Mouse (Mus musculus) stomach, embryonic 14.5 days (tissue): ENCODE data around the gene Rbfox2. TPM values are rescaled to one million over a fixed set of nuclear protein-coding genes. Genes with fewer than 3 reads are reported as not detected.

ENCODE experiments used
- ATAC-seq: fragments of 200-750 bp; cut with Nextera tagmentation; 2 replicates; pipeline ENCODE4 v1.8.0; 2017; ENCODE audit warnings: low read depth, moderate TSS enrichment; ENCODE audit not compliant: insufficient number of reproducible peaks, insufficient read depth, low FRiP score
- H3K27ac ChIP-seq: fragments of 300-500 bp; sonication (generic); 2 replicates; pipeline ENCODE4 v1.5.1; 2014; ENCODE audit warnings: mild to moderate bottlenecking, low read length, moderate library complexity, mixed read lengths
- H3K27me3 ChIP-seq: fragments of 300-500 bp; sonication (generic); 2 replicates; pipeline ENCODE4 v1.6.1; 2014; ENCODE audit warnings: low read length, control low read depth, mixed read lengths; ENCODE audit not compliant: control insufficient read depth, insufficient read depth
- H3K36me3 ChIP-seq: fragments of 300-500 bp; sonication (generic); 2 replicates; pipeline ENCODE4 v1.6.1; 2014; ENCODE audit warnings: mild to moderate bottlenecking, control low read depth, low read length, moderate library complexity, mixed read lengths; ENCODE audit not compliant: control insufficient read depth, insufficient read depth
- H3K4me1 ChIP-seq: fragments of 300-500 bp; sonication (generic); 2 replicates; pipeline ENCODE4 v1.6.1; 2014; ENCODE audit warnings: low read length, control low read depth, mixed read lengths; ENCODE audit not compliant: control insufficient read depth, insufficient read depth
- H3K4me2 ChIP-seq: fragments of 300-500 bp; sonication (generic); replicated peaks from 2 replicates; pipeline ENCODE4 v1.6.1; 2014; ENCODE audit warnings: low read depth, low read length, control low read depth
- H3K4me3 ChIP-seq: fragments of 300-500 bp; sonication (generic); 2 replicates; pipeline ENCODE4 v1.5.1; 2014; ENCODE audit warnings: low read depth, low read length, control low read depth
- H3K9ac ChIP-seq: fragments of 300-500 bp; sonication (generic); replicated peaks from 2 replicates; pipeline ENCODE4 v1.6.1; 2014; ENCODE audit warnings: low read depth, mild to moderate bottlenecking, control low read depth, low read length, moderate library complexity, mixed read lengths
- H3K9me3 ChIP-seq: fragments of 300-500 bp; sonication (generic); 2 replicates; pipeline ENCODE4 v1.6.1; 2016; ENCODE audit warnings: low read depth, low read length, control low read depth; ENCODE audit not compliant: control insufficient read depth
- WGBS: fragments of 180-500 bp; shearing (Covaris S2); extraction: QIAGEN DNeasy Blood & Tissue Kit; methylation state at CpG from one replicate; pipeline ENCODE4 v1.1.7; 2014; 5-methylcytosine and 5-hydroxymethylcytosine counted together
- polyA plus RNA-seq: library from polyadenylated mRNA; unstranded; fragments of >200 nt; fragmentation: Nextera tagmentation; extraction: Ambion mirVana; gene quantifications from 2 replicates; pipeline ENCODE4 v1.2.1, GENCODE M21; 2014

Rbfox2 gene
- polyA plus RNA-seq, 1 experiment from 2014 or later = 90.5 TPM

DNA sequence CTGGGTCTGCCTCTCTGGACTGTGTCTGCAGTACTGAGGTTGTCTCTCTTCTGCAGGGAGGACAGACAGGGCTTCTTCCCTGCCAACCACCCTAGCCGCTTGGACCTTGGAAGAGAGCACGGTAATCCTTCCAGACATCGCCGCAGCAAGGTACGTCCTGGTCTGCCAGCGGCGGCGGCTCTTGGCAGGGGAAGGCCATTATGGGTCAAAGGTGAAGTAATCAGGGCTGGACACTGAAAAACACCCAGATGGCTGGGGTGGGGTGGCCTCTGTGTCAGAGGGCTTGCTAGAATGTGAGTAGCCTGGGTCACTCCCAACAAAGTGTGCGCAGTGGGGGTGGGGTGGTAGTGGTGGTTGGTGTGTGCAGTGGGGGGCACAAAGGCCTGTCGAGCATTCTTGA is 261.2 kb downstream of the Rbfox2 start:
- no peaks in the 10 kb centered on the region for H3K4me1 ChIP-seq
- H3K4me3 ChIP-seq = no peak overlapping the region
- H3K36me3 ChIP-seq = no peaks in the 10 kb centered on the region
- no peak overlapping the region for H3K9ac ChIP-seq
- no peak overlapping the region for H3K27ac ChIP-seq
- H3K27me3 ChIP-seq = no peaks in the 10 kb centered on the region
- H3K9me3 ChIP-seq = no peaks in the 10 kb centered on the region
- H3K4me2 ChIP-seq = no peak overlapping the region
- no peak for ATAC-seq
- WGBS = 39% methylated on average over 10 of the region's 10 CpGs

DNA sequence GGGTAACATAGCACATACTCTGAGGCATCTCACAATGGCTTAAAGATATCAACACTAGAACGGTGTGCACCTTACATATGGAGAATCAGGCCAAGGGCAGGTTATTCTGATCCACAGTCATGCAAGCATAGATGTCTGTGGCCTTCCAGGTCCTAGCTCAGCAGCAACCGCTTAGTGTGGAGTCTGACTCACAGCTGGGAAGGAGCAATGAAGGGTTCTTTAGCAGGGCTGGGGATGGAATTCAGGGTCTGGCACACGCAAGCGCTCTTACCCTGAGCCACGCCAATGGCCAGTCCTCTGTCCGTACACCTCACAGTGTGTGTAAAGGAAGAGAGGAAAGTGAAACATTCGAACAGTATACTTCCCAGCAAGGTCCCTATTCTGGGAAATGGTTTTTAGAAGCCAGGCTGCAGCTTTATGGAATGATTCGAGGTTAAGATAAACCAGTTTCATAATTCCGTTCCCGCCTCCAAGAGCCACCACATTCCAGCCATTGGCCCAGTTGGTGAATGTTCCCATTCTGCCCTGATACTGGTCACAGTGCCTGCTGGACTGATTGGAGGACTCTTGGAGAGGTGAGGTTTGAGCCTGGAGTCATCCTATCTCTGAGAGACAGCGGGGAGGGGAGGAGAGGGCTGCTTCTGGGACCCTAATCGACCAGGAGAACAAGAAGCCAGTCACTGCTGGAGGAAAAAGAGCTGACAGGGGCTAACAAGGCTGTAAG is 262.0 kb downstream of the Rbfox2 start, which contains the start of gene Apol6:
Gene Apol6, plus strand, starts transcription at position 133 of the 724 bp plus-strand sequence.
- no peak within 1 kb of the TSS for H3K27ac ChIP-seq
- no peak within 1 kb of the TSS for H3K4me2 ChIP-seq
- H3K36me3 ChIP-seq = no peaks in the 10 kb centered on the region
- no peak within 1 kb of the TSS for H3K9ac ChIP-seq
- no peak for ATAC-seq
- H3K4me3 ChIP-seq = no peak within 1 kb of the TSS
- 78% methylated on average over 12 of the region's 12 CpGs for WGBS
- H3K4me1 ChIP-seq = no peaks in the 10 kb centered on the region
- no peaks in the 10 kb centered on the region for H3K9me3 ChIP-seq
- H3K27me3 ChIP-seq = no peaks in the 10 kb centered on the region

- no peak overlapping the region for H3K4me2 ChIP-seq
- H3K9ac ChIP-seq = no peak overlapping the region
- H3K4me1 ChIP-seq = peaks cover 23% of the 10 kb centered on the region
- H3K9me3 ChIP-seq = no peaks in the 10 kb centered on the region
- 77% methylated on average over 3 of the region's 3 CpGs for WGBS
- ATAC-seq = no peak
- no peak overlapping the region for H3K4me3 ChIP-seq
- H3K36me3 ChIP-seq = no peaks in the 10 kb centered on the region
- H3K27ac ChIP-seq = no peak overlapping the region
- no peaks in the 10 kb centered on the region for H3K27me3 ChIP-seq
Observed at GRCm38 (mm10) chr15:77040784-77041183, 266.0 kb downstream of the Rbfox2 start.

GRCm38 (mm10) chr15:77039211-77039700 is 267.5 kb downstream of the Rbfox2 start:
- no peak overlapping the region for H3K27ac ChIP-seq
- no peak for ATAC-seq
- WGBS = 62% methylated on average over 8 of the region's 9 CpGs
- peaks cover 32% of the 10 kb centered on the region for H3K4me1 ChIP-seq
- H3K36me3 ChIP-seq = no peaks in the 10 kb centered on the region
- H3K4me2 ChIP-seq = no peak overlapping the region
- H3K4me3 ChIP-seq = no peak overlapping the region
- no peaks in the 10 kb centered on the region for H3K27me3 ChIP-seq
- H3K9me3 ChIP-seq = no peaks in the 10 kb centered on the region
- H3K9ac ChIP-seq = no peak overlapping the region

GRCm38 (mm10) chr15:77037278-77038161 is 269.3 kb downstream of the Rbfox2 start:
- H3K27me3 ChIP-seq = no peaks in the 10 kb centered on the region
- H3K4me2 ChIP-seq = peak overlapping the region; percentile 14; the same call in 1 of the 2 replicates
- H3K4me3 ChIP-seq = no peak overlapping the region
- no peaks in the 10 kb centered on the region for H3K9me3 ChIP-seq
- 0 out of 2 replicates have a peak overlapping the region, but pooled peaks have one; percentile 21 for H3K9ac ChIP-seq
- H3K27ac ChIP-seq = peak overlapping the region; percentile 98
- 5% methylated on average over 11 of the region's 11 CpGs for WGBS
- no peaks in the 10 kb centered on the region for H3K36me3 ChIP-seq
- H3K4me1 ChIP-seq = peaks cover 32% of the 10 kb centered on the region
- peak; percentile 84 for ATAC-seq

GRCm38 (mm10) chr15:77036989-77037277 is 269.9 kb downstream of the Rbfox2 start:
- Histone ChIP-seq H3K9me3 (no peaks in the 10 kb centered on the region), H3K4me3 (no peak overlapping the region), H3K4me2 (peak overlapping the region; percentile 10; the same call in 1 of the 2 replicates), H3K36me3 (no peaks in the 10 kb centered on the region), H3K27me3 (no peaks in the 10 kb centered on the region), H3K9ac (0 out of 2 replicates have a peak overlapping the region, but pooled peaks have one; percentile 18), H3K27ac (peak overlapping the region; percentile 98), H3K4me1 (peaks cover 32% of the 10 kb centered on the region)
- ATAC-seq = peak; percentile 39; the same call in 1 of the 2 replicates
- 11% methylated on average over 2 of the region's 2 CpGs for WGBS

DNA sequence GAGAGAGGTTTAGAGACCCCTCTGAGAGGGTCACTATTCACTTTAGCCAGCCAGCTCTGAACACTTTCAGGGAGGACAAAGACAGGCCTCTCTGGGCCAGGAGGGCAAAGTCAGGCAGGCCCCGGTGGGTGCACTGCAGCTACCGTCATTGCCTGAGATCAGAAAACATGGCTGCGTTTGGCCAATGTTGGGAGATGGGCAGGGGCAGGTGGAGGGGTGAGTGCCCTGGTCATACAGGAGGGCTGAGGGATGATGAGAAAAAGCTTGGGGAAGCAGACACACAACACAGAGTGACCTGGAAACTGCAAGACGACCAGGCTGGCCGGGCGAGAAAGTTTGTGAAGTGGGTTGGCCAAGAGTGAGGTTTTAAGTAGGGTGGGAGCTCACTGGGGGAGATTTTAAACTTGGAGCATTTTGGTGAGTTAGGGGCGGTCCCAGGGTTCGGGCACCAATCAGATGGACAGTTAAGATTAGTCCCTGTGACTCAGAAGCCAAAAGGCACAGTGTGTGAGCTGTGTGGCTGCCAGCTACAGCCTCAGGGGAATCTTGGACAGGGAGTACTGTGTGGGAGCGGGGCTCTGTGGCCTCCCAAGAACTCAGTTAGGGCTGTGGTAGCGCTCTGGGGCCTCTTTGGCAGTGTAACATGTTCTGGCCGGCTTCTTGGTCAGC is 270.4 kb downstream of the Rbfox2 start:
- H3K4me2 ChIP-seq = peak overlapping the region; percentile 10; the same call in 1 of the 2 replicates
- WGBS = 49% methylated on average over 11 of the region's 11 CpGs
- H3K9me3 ChIP-seq = no peaks in the 10 kb centered on the region
- H3K36me3 ChIP-seq = no peaks in the 10 kb centered on the region
- no peaks in the 10 kb centered on the region for H3K27me3 ChIP-seq
- ATAC-seq = peak; percentile 62; the same call in 1 of the 2 replicates
- H3K4me1 ChIP-seq = peaks cover 32% of the 10 kb centered on the region
- 0 out of 2 replicates have a peak overlapping the region, but pooled peaks have one; percentile 10 for H3K9ac ChIP-seq
- H3K4me3 ChIP-seq = no peak overlapping the region
- peak overlapping the region; percentile 98 for H3K27ac ChIP-seq

DNA sequence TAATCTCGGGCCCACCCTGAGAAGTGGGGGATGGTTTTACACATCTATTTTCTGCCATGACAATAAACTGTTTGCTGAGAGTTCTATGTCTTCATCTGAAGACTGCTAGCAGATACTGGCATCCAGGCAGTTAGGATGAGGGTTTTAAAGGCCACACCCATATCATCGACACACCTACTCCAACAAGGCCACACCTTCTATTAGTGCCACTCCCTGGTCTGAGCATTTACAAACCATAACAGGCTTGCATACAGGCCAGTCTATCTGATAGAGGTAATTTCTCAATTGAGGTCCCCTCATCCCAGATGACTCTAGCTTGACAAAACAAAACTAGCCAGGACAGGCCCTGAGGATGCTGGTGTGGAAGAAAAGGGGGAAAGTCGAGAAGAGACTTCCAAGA is 271.2 kb downstream of the Rbfox2 start:
- Histone ChIP-seq H3K9ac (no peak overlapping the region), H3K9me3 (no peaks in the 10 kb centered on the region), H3K36me3 (no peaks in the 10 kb centered on the region), H3K27me3 (no peaks in the 10 kb centered on the region), H3K4me3 (no peak overlapping the region), H3K27ac (peak overlapping the region; percentile 98), H3K4me1 (peaks cover 32% of the 10 kb centered on the region), H3K4me2 (no peak overlapping the region)
- no peak for ATAC-seq
- 74% methylated on average over 3 of the region's 3 CpGs for WGBS
